Mouse (Mus musculus): ENCODE results near the gene Fgfr2.

The Fgfr2 gene

DNA sequence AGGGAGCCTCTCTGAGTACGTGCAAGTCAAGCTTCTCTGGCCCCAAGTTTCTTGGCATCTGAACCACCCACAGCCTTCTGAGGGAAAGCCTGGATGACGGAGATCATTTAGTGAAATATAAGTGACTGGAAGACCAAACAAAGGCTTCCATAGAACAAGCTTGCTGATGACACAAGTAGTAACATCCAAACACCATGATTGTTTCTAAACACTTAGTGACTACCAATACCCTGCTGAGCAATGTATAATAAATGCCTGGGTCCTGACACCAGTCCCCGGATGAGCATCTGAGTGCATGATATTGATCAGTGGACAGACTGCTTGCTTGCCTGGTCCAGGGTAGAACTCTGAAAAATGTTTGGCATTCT, 2284.5 kb downstream of the Fgfr2 start:
- in situ Hi-C loops (cut with MseI, MboI): no loop called here

DNA sequence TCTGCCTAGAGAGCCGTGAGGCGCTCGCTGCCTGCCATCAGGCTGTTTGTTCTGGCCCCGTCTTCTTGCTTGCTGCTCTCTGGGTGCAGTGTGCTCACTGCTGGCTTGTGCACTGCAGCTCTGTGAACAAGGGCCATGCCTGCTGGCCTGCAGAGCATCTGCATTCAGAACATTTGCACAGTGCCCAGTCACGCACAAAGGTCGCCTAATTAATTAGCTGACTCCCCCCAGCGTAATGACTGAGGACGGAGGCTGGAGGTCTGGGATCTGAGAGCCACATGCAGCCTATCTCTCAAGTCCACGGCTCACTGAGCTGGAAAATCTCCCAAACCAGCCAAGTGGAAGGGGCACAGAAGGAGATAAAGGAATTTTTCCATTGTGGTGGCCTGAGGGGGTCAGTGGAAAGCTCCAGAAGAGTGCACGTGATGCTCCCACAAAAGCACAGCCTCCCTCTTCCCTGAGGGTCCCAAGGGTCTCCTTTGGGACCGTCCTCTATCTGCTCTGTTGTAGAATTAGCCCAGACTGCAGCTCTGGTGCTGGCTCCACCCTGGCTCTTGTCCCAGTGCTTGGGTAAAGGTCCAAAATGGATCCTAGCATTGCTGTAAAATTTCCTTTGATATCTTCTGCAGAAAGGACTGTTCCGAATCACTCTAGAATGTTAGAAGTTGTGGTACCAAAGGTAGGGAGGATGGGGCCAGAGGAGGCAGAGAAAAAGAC, 2285.1 kb downstream of the Fgfr2 start:
- in situ Hi-C loops (cut with MseI, MboI): no loop called here

DNA sequence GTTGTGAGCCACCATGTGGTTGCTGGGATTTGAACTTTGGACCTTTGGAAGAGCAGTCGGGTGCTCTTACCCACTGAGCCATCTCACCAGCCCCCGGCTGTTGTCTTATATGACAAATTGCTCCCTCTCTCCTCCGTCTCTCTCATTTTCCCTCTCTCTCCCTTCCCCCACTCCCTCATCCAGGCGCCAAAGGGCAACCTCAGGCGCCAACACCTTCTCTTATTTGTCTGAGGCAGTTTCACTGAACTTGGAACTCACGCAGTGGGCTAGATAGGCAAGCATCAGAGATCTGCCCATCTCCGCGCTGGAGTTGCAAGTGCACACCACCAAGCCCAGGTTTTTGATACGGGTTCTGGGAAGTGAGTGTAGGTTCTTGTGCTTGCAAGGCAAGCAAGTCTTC, 2287.1 kb downstream of the Fgfr2 start:
- in situ Hi-C loops (cut with MseI, MboI): no loop called here

DNA sequence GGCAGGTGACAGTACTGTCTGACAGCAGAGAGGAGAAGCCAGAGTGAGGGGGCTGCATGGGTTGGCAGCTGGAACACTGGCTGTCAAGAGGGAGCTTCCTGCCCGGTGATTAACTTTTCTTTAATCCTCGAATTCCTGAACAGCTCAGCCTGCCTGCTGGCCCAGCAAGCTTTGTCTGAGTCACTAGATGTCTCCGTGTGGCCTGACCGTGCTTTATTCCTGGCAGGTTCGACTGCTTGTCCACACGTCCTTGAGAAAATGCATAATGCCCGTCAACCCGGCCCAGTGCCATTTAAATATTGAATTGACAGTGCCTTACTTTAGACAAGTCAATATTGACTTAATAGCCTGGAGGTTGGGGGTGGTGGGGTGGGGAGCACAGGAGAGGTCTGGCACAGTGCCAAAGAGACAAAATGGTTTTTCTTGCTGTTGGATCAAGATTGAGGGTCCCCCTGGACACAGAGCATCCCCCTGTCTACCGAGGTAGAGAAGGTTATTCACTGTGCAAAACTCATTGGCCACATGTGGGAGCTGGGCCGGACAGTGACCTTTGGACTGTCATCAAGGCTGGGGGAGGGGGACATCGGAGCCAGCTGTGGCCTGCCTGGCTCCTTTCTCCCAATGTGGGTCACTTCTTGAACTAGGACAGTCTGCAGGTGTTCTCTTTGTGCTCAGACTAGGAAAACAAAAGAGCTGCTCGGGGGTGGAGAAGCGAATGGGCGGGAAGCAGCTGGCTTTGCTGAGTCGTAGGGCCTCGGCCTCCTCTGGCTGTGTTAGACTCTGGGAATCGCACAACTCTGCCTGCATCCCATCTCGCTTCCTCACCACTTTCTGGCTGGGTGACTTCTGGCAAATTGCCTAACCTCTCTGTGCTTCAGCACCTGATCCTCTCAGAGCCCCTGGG, 2287.9 kb downstream of the Fgfr2 start:
- in situ Hi-C loops (cut with MseI, MboI): no loop called here

DNA sequence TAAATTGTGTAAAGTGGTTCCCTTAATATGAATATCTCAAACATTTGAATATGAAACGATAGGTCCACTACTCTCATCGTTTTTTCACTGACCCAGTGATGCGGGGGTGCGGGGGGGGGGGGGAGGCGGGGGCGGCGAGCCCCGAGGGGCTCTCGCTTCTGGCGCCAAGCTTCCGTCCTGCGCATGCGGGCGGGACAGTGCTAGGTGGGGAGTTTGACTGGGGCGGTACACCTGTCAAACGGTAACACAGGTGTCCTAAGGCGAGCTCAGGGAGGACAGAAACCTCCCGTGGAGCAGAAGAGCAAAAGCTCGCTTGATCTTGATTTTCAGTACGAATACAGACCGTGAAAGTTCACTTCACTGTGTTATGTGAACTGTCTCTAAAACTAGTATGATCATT, 2288.9 kb downstream of the Fgfr2 start:
- in situ Hi-C loops (cut with MseI, MboI): no loop called here

- in situ Hi-C loops (cut with MseI, MboI): no loop called here
Measured at GRCm38 (mm10) chr7:130831586-130831985, 2291.6 kb downstream of the Fgfr2 start.

GRCm38 (mm10) chr7:130828475-130828874, 2294.7 kb downstream of the Fgfr2 start:
- in situ Hi-C loops (cut with MseI, MboI): no loop called here

DNA sequence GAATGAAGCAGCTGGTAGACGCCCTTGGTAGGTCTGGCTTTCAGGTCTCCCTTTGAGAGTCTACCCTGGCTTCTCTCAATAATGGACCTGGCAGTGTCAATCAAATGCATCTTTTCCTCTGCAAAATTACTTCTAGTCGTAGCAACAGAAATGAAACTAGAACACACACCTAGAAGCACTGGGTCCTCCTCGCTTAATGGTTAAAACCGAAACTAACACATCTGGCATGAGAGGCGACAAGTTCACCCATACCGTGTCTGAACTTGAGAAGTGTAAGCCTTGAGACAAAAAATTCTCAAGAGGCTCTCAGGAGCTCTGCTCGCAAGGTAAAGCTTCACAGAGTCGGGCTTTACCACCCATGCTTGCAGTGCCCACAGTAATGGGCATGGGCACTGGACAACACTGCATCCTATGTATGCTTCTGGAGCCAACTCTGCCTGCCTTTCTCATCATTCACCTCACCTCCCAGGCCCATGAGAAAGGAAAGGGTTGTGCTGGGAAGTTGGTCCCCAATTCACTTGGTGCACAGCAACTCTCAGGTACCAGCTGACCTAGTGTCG, 2295.2 kb downstream of the Fgfr2 start:
- in situ Hi-C loops (cut with MseI, MboI): no loop called here

DNA sequence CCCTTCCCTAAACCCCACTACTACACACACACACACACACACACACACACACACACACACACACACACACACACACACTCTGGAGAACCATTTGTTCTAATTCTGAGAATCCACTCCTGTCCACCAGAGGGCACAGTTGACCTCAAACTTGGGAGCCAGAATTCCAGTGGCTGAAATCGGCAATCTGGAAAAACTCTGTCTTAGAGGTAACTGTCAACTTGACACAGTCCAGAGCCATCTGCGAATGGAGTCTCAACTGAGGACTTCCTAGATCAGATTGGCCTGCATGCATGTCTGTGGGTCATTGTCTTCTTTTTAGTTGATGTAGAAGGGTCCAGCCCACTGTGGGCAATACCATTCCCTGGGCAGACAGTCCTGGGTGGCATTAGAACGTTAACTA, 2295.7 kb downstream of the Fgfr2 start:
- in situ Hi-C loops (cut with MseI, MboI): no loop called here

DNA sequence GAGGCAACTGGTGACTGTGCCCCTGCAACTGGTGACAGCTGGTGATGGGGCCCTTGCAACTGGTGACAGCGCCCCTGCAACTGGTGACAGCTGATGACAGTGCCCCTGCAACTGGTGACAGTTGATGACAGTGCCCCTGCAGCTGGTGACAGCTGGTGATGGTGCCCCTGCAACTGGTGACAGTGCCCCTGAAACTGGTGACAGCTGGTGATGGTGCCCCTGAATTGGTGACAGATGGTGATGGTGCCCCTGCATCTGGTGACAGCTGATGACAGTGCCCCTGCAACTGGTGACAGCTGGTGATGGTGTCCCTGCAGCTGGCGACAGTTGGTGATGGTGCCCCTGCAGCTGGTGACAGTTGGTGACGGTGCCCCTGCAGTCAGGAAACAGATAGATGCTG, 2296.8 kb downstream of the Fgfr2 start:
- in situ Hi-C loops (cut with MseI, MboI): no loop called here

GRCm38 (mm10) chr7:130823992-130824391, 2299.2 kb downstream of the Fgfr2 start:
- in situ Hi-C loops (cut with MseI, MboI): no loop called here

GRCm38 (mm10) chr7:130819624-130820023, 2303.5 kb downstream of the Fgfr2 start:
- in situ Hi-C loops (cut with MseI, MboI): no loop called here

GRCm38 (mm10) chr7:130818813-130819212, 2304.3 kb downstream of the Fgfr2 start:
- in situ Hi-C loops (cut with MseI, MboI): no loop called here

DNA sequence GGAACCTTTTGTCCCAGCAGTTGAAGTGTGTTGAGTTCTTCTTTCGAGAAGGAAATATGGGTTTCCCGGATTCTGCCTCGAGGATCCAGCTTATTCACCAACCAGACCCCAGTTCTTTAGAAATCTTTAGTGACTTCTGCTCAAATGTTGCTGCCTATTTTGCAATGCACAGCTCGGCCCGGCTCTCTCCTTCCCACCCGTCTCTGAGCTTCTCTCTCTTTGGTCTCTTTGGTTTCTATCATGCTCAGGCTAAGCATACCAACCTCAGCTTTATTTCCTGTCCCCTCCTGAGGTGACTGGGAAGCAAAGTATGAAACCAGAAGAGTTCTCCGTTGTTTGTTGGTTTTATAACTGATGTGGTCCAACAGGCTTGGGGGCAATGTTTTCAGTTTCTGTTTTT, 2306.9 kb downstream of the Fgfr2 start:
- in situ Hi-C loops (cut with MseI, MboI): no loop called here

GRCm38 (mm10) chr7:130815601-130816000, 2307.5 kb downstream of the Fgfr2 start:
- in situ Hi-C loops (cut with MseI, MboI): no loop called here

- in situ Hi-C loops (cut with MseI, MboI): no loop called here
Measured at GRCm38 (mm10) chr7:130812407-130812806, 2310.7 kb downstream of the Fgfr2 start.

DNA sequence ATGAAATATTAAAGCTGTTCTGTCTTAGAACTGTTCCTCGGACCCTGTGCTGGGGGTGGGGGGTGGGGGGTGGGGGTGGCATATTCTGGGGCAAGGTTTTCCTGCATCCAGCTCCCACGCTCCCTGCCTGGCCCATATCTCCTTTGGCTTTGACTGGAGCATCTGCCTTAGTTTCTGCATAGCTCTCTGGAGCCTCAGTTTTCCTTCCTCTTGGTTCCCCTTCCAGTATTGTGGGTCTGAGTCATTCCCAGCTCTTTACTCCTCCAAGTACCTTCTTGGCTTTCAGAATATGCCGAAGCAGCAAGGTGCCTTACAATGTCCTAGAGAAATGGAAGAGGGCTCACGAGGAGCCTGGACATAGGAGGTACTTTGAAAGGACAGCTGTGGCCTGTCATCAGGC, 2312.9 kb downstream of the Fgfr2 start:
- in situ Hi-C loops (cut with MseI, MboI): no loop called here

GRCm38 (mm10) chr7:130808694-130809093, 2314.5 kb downstream of the Fgfr2 start:
- in situ Hi-C loops (cut with MseI, MboI): no loop called here

DNA sequence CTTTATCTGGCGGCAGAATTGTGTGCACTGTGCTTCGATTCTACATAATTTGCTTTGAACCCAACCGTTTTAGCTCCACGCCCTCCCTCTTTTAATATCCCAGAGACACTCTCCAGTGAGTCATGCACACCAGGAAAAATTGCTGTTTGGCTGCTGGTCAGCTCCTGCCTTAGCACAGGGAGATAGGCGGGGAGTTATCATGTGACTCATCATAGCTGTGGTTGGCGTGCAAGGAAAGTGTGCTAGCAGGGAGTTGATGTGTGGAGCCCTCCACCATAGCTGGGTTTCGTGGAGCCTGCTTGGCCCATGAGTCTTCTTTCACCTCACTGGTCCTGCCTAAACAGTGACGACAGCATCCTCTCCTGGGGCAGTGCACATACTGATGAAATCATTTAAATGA, 2315.4 kb downstream of the Fgfr2 start:
- in situ Hi-C loops (cut with MseI, MboI): no loop called here

DNA sequence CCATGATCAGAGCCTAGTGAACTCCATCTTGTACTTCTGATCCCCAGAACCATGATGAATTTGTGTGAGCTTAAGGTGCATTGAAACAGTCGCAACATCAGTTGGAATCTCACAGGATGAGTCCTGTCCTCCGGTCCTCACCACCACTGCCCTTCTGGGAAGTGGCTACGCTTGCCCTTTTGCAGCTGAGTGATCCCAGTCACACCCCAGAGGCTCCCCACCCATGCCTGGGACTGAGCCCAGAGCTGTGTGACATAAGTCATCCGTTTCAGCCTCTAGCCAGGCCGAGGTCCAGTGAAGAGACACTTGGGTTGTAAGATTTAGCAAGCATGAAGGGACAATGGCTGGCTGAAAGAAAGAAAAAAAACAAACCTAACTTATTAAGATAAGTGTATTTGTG, 2318.2 kb downstream of the Fgfr2 start:
- in situ Hi-C loops (cut with MseI, MboI): no loop called here

DNA sequence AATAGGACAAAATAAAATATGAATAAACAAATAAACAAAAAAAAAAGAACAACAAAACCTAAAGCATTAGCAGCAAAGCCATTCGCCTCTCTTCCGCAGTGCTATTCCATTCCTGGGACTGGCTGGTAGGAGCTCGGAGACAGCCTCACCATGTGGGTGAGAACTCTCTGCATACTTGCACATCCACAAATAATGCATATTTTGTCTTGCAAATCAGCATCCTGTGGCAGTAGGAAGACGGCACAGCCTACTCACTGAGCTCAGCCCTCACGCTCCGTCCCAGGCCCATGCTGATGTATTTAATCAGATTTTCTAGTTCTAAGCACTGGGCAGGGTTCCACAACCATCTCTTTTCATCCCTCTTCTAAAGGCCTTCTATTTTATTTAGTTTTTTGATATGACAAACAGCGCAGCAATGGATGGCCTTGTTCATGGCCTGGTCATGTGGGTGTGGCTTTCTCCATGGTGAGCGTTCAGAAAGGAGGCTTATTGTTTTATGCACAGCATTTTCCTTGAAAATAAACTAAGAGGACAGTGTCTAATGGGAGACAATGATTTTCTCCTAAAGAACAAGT, 2319.8 kb downstream of the Fgfr2 start:
- in situ Hi-C loops (cut with MseI, MboI): no loop called here

DNA sequence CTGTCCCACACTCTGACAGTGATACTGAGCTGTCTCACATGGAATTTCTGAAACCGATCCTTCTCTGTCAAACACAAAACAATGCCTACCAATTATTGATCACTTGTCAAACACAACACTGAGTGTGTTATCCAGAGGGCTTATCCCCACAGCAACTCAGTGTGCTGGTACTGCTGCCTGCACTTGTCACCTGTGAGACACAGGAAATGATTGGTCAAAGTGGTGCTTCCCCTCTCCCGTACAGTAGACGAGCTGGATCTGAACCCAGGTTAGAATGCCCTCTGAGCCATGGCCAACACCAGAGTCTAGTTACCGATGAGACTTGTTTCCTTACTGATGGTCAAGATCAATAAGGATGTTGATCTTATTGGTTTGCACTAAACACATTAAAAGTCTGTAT, 2321.3 kb downstream of the Fgfr2 start:
- in situ Hi-C loops (cut with MseI, MboI): no loop called here

Measured in mouse trophoblast stem cell (cell line).